Mouse (Mus musculus) R1 (cell line): ENCODE measurements around the gene Tubb2a.

Experiments
- DNase-seq: peaks from one replicate; pipeline ENCODE4 v3.0.0-alpha.2; 2018; ENCODE audit warnings: low read depth, low spot score

Tubb2a gene

DNA sequence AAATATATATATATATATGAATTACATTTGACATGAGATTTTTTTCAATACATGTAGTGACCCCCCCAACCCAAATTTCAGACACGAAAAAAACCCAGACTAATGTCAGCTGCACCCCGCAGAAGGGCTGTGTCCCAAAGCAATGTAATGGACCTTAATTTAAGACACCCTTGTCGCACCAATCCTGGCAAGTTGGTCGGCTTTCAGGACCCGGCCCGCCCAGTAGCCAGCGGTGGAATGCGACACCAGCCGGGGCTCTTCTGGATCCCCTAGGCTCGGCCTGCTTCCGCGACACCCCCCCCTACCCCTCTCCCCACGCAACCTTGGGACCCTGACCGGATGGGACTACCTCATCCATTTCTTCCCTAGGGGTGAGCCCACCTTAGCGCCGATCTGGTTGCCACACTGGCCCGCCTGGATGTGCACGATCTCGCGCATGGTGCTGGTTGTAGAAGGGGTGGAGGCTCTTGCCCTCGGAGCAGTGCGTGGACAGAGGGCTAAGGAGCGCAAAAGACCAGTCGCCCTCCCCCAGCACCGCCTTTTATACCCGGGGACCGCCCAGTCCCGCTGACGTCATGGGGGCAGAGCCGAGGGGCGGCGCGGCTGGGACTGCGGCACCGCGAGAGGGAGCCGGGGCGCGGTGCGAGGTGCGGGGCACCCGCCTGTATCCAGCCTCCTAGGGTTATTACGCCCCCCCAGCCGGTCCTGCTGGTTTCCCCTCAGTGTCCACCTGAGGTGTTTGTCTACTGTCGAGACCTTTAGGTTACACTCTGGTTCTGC is at the start of gene Tubb2a:
TSS of gene Tubb2a (minus strand) at position 516 of the 780 bp plus-strand sequence.
- peak; percentile 81 for DNase-seq

DNA sequence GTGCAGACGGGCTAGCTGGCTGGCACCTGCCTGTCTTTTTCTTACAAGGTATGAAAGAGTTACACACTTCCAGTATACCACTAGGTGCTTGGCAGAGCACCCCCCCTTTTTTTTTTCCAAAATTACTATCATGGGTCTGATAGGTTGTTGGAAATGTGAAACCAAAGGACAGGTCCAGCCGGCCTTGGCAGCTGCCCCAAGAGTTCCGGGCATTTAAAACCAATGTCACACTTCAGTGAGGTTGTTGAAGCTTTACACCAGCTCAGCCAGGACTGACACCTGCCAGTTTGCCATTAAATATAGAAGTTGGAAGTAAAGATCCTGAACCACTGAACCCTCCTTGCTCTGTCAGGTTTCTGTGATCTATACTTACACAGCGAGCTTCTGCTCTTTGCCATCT is 47.9 kb upstream of the Tubb2a start:
- DNase-seq: no peak

DNA sequence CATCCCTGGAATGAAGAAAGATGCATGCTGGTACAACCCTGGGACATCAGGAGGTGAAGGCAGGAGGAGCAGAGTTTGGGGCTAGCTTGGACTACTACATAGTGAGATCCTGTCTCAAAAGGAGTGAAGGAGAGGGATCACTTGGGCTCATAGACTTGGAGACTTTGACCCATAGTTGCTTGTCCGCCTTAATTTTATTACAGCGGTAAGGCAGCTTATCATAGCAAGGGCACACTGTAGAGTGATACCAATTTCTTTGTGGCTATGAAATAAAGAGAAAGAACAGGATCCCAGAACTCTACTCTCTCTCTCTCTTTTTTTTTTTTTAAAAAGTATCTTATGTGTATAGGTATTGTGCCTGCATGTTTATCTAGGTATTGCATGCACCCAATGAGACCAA is 42.7 kb upstream of the Tubb2a start:
- DNase-seq: no peak

DNA sequence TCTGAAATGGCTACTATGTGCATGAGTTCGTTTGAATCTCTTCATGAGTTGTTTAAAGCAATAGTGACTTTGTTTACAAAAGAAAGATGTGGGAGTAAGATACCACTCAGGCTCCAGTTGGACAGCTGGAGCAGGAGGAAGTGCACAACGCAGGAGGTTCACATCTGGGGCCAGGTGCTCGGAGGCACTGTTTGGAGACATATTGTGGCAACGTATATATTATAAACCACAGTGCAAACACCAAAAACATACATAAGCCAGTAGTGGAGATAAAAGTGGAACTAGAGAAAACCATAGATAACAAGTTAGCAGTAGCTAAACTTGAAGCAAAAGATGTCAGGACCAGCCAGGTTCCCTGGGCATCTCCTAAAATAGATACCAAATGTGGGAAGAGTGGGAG is 41.6 kb upstream of the Tubb2a start:
- DNase-seq: no peak

DNA sequence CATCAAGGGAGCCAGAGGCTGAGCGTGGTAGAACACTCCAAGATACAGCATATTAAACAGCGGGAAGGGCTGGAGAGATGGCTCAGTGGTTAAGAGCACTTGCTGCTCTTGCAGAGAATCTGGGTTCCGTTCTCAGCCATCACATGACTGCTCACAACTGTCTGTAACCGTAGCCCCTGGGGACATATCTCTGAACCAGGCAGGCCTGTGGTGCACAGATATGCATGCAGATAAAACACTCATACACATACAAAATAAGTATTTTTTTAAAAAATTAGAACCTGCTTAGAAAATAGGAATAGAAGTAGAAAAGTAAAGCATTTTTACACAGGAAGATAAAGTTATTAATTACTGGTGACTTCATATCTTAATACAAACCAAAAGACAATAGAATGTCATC is 41.0 kb upstream of the Tubb2a start:
- no peak for DNase-seq

DNA sequence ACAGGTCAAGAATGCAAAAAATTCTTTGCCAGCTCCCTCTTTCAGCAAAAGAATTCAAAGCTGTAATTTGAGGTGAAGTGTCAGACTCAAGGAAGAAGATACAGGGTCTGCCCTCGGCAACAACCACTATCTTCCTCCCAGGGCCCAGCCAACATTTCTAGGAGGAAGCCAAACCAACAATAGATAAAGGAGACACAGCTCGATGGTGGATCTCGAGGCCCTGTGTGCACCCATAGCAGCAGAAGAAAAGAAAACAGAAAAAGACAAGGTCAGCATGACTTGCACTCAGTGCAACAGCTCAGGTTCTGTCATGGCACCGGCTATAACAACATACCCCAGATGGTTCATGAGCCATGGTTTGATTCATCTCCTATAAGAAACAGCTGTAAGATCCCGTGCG is 38.7 kb upstream of the Tubb2a start:
- DNase-seq: no peak

DNA sequence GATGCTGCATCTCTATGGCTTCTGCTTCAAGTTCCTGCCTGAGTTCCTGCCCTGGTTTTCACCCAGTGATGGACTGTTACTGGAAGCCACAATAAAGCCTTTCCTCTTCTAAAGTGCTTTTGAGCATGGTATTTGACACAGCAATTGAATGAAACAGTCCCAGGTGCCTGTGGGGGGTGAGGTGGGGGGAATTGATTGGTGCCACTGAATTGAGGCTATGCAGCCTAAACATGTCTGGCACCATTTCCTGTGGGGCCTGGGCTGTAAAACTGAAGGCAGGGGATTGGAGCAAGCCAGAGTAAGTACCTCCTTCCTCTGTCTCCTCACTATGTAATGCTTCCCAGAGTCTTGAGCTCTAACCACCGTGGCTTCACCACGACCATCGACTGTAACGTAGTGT is 36.8 kb upstream of the Tubb2a start:
- no peak for DNase-seq

DNA sequence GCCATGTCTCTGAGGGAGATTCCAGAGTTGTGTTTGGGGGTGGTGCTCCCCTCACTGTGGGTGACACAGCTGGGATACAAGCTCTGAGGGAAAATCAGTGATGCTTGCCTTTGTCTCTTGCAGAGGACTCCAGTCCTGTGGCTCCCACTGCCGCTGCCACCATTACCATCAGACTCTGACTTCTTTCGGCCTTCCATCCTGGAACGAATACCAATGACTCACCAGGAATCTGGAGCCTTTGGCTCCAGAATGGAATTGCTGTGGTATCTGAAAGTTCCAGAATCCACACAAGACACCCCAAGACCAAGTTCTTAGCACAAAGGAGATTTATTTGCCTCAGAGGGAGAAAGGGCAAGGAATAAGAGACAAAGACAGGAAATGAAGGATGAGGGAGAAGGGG is 35.3 kb upstream of the Tubb2a start:
- DNase-seq: no peak

DNA sequence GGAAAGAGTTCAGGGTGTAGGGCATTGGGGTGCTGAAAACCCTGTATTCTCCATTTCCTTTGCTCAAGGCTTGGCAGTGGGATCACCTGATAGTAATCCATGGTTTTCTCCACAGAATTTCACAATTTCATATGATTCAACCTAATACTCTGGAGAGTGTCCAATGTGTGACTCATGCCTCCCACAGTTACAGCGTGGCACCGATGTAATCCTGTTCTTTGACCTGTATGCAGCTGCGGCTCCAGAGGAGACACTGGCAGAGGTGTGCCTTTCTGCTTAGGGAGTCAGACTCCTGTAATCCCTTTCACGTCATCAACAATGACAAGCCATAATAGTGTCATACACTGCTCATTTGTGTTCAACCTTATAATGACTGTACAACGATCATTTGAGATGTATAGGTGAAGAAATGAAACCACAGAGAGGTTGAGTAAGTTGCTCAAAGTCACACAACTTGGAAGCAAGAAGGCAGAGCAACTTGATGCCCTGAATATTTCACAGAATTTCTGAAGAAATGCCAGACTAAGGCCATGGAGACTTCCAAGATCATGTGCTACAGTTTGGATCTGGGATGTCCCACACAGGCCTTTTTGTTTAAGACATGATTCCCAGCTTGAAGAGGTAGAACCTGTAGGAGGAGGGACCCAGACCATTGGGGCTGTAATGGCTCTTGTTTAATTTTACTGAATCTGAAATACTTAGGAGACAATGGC is 34.7 kb upstream of the Tubb2a start:
- DNase-seq: no peak

DNA sequence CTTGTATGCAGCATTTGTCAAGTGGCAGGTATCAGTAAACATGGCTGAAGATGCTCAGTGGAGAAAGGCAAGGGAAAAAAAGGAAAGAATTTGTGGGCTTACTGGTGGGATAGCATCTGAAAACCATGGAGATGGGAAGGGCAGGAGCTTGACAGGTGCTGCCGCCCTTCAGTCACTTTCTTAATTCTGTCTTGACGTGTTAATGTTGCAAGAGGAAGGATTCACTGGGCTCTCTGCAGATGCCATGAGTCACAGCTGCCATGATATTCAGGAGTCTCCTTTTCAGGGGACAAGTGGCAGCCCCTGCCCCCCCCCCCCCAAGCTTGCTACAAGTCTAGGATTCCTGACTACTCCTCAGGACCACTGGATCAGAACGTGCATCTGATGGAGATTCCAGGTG is 34.1 kb upstream of the Tubb2a start:
- DNase-seq: no peak

DNA sequence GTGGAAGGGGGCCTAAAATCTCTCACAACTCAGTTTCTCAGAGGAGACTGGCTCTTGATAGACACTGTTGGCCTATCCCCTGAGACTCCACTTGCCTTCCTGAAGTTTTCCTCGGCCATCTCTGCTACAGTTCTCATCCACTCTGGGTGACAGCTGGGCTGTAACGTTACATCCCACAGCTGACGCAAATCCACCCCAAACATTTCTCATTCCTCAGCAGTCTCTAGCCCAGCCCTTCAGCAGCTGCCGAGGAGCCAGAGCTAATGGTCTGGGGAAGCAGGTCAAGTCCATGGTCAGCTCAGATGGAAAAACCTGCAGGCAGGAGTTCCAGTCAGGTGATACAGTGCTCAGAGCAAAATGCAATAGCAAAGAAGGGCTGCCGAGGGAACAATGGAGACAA is 33.2 kb upstream of the Tubb2a start:
- no peak for DNase-seq

DNA sequence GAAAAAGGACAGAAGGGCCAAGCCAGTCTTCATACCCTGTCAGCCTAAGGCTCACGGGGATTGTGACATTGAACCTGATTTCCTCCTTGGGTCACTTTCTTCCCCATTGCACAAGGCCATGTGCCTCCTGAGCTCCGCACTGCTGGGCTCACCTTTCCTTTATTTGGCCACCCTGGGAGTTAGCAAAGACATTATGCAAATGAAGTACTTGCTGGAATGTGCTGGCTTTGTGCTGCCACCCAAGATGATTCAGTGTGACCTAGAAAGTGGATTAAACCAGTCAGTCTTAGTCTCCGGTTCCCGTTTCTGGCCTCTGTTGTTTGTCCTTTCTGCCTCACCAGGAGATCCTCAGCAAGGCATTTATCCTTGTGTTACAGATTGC is 31.9 kb upstream of the Tubb2a start:
- peak; percentile 98 for DNase-seq

DNA sequence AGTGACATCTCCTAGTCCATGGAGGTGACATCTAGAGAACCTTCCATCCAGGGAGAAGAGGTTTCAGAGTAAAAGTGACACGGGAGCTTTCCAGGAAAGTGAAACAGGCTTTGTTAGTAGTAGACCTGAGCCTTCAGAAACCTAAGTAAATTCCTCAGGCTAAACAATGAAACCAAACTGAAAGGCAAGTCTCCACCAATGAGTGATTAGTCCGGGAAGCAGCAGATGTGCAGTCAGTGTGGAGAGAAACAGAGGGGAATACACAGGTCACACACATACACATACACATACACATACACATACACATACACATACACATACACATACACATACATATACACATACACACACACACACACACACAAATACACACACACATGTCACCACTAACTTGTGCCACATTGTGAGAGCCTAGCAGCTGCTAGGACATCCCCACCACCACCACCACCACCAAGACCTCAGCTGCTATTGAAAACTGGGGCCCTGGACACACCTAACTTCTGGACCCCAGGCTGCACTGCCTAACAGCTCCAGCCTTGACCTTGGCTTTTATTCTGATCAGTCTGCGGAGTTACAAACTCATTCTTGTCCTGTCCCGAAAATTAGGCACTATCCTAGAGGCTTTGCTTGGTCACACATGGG is 31.3 kb upstream of the Tubb2a start:
- DNase-seq: peak; percentile 59

DNA sequence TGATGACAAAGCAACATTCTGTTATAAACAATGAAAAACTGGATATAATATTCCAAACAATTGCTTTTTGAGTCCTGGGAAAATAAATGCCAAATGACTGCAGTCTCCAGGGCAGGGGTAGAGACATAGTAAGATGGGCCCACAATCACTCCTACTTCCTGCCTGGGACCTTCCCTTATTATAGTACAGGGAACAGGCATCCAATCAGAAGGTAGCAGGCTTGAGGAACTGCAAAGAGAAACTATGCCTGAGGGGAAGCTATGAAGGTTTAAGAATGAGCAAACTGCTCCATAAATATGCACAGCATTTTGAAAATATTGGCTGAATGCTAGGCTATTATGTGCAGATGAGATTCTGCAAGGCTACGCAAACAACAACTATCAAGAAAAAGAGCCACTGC is 29.2 kb upstream of the Tubb2a start:
- DNase-seq: no peak

DNA sequence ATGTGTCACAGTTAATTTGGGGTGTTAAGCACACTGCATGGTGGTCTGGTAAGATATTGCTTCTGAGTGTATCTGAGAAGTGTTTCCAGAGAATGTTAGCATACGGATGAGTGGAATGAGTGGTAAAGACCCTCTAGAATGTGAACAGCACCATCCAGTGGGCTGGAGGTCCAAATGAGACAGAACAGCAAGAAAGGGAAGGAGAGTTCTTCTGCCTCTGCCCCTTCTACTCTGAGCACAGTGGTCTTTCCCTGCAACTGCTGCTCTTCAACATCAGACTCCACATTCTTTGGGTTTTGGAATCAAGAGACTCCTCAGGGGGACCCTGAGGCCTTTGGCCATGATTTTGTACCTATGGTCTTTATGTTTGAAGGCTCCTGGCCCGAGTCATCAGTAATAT is 28.4 kb upstream of the Tubb2a start:
- DNase-seq: peak; percentile 72

DNA sequence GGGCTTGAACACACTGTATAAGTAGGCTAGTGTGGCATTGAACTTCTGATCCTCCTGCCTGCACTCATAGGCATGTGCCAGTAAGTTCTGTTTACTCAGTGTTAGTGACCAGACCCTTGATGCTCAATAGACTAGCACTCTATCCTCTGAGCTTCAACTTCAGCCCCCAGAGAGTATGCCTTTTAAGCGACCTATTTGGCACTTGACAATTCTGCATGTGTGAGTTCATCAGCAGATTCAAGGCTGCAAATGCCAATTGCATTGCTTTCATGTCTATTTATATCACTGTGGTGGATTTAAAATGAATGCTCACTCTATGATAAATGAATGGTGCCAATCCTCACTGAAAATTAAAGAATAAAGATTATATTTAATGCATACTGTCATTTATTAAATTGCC is 27.6 kb upstream of the Tubb2a start:
- no peak for DNase-seq

DNA sequence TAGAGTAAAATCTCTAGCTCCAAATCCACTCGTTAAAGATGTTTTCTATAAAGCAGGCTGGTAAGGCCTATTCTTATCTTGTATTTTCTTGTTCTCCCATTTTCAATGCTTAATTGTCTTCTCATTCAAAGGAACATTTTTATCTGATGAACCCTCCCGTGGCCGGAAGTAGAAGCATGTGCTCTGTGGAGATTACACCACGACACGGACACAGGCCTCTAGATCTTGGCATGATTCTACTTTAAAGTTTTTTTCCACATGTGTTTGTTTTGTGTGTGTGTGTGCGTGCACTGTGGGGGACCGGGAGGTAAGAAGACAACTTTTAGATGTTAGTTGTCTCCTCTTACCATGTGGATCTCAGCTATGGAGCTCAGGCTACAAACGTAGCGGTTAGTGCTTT is 24.1 kb upstream of the Tubb2a start:
- no peak for DNase-seq

DNA sequence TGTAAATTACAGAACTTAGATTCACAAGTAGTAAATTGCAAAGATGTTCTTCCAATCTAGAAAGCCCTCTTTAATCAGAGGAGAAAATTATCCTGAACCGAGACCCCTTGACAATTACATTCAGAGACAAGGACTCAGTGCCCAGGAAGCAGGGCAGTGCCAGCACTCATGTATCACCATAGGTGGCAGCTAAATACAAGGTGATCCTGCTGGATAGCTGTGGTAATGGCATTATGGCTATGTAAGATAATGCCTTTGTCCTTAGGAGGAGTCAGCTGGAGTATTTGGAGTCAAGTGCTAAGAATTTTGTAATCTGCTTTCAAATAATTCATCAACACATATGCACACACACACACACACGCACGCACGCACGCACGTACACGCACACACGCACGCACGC is 23.4 kb upstream of the Tubb2a start:
- DNase-seq: no peak

DNA sequence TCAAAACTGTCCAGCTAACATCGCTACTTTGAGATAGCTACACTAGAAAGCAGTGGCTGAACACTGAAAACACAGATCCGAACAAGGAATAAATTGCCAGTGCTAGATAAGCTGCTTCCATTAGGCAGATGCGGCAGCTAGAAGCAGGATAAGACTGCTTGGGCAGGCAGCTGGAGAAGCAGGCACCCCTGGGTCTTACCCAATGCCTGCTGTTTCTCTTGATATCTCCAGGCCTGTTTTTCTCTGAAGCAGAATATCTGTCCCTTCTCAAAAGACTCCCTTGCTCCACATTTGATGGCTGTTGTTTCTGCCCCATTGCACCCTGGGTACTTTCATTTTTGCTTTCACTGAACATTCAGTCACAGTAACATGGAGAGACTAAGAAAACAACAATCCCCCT is 22.9 kb upstream of the Tubb2a start:
- DNase-seq: no peak

DNA sequence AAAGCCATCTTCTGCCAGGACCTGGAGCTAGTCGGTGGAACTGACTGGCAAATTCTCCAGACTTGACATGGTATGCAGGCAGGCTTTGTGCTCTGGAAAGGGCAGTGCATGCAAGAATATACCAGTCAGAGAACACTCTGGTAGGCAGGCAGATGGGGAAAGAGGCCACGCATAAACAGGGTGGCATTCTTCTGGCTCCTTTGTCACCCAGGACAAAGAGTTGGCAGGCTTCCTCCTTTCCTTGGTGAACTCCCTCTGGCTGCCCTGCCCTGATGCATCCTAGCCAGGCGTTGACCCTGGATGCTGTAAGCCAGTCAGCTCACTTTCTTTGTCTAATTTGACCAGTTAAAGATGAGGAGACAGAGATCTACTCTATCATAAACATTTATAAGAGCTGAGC is 19.3 kb upstream of the Tubb2a start:
- no peak for DNase-seq

DNA sequence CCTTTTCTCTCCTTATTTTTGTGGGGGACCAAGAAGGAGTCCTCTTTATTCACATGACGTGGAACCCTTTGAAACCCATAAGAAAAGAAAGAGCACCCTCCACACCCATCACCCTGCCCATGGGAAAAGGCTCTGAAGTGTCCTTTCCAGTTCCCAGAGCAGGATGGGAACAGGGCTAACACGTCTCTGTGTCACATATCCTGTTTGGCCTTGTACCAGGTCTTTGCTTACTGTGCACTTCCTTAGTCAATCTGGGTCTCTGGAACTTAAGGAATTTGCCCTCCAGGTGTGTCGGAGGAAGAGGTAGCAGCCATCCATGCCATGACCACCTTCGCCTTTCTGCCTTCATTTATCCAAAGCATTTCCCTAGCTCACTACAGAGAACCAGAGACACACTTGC is 18.6 kb upstream of the Tubb2a start:
- peak; percentile 39 for DNase-seq

DNA sequence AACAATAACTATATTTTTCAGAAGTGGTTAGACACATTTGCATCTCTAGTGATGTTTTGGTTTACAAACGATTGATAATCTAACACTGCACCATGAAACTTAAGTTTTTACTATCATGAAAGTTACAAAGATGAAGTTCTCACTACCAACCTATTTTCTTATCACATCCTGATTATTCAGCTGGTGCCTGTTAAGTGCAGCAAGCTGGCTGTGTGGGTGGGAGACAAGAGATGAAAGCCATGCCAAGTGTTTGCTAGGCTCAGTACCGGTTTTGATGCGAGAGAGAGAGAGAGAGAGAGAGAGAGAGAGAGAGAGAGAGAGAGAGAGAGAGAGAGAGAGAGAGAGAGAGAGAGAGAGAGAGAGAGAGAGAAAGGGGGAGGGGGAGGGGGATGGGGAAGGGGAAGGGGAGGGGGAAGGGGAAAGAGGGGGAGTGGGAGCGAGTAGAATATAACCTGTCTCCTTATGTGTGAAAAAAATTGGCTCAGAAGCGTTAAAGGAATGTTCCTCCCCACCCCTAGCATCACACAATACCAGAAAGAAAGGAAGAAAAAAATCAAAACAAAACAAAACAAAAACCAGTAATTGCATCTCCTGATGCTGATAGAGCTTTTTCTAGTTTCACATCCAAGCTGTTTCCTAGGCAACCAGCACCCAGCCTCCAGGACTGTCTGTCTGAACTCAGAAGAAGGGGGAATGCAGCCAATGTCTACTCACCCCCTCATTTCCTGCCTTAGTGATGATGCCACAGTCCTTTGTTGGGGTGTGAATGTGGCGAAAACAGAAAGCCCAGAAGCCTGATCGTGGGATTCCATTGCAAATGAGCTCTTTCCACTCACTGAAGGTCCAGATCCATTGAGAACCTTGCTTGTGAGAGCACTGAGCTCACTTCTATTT is 18.0 kb upstream of the Tubb2a start:
- DNase-seq: peak; percentile 69
